Mouse (Mus musculus) Muller cell, postnatal 12 days (primary cell): ENCODE data around the gene Mink1.
"Not testable (repeated sequence)": the region's sequence is repeated elsewhere in the genome, so short reads cannot be mapped to it uniquely, and the experiment has no call there.

Source experiments
- DNase-seq: peaks from one replicate; pipeline ENCODE4 v3.0.0-alpha.2; 2015; ENCODE audit errors: inconsistent ontology term

The Mink1 gene

GRCm38 (mm10) chr11:70553940-70554339 lies 8.7 kb upstream of the Mink1 start:
- DNase-seq, result no peak

- DNase-seq, result no peak
Observed at GRCm38 (mm10) chr11:70557545-70557944, 5.1 kb upstream of the Mink1 start.

- no peak for DNase-seq
Observed at GRCm38 (mm10) chr11:70561937-70562286, 769 bp upstream of the Mink1 start.

GRCm38 (mm10) chr11:70562995-70563469 lies 351 bp downstream of the Mink1 start:
- no peak for DNase-seq

- DNase-seq, result peak; percentile 46
Observed at GRCm38 (mm10) chr11:70563470-70564275, 992 bp downstream of the Mink1 start.

GRCm38 (mm10) chr11:70564276-70564873 lies 1.7 kb downstream of the Mink1 start:
- no peak for DNase-seq

- no peak for DNase-seq
Observed at GRCm38 (mm10) chr11:70566586-70566985, 3.9 kb downstream of the Mink1 start.

GRCm38 (mm10) chr11:70570614-70571013 lies 7.9 kb downstream of the Mink1 start:
- not testable (repeated sequence) for DNase-seq

- DNase-seq, result no peak
Observed at GRCm38 (mm10) chr11:70571641-70572040, 9.0 kb downstream of the Mink1 start.

- DNase-seq, result no peak
Observed at GRCm38 (mm10) chr11:70572348-70572902, 9.7 kb downstream of the Mink1 start.

- peak; percentile 76 for DNase-seq
Observed at GRCm38 (mm10) chr11:70573872-70574271, 11.2 kb downstream of the Mink1 start.

GRCm38 (mm10) chr11:70577201-70577600 lies 14.5 kb downstream of the Mink1 start:
- DNase-seq, result no peak

GRCm38 (mm10) chr11:70578962-70579361 lies 16.3 kb downstream of the Mink1 start:
- DNase-seq, result no peak

GRCm38 (mm10) chr11:70579710-70580357 lies 17.2 kb downstream of the Mink1 start:
- DNase-seq, result no peak

- no peak for DNase-seq
Observed at GRCm38 (mm10) chr11:70580358-70580720, 17.7 kb downstream of the Mink1 start.

- DNase-seq, result no peak
Observed at GRCm38 (mm10) chr11:70580921-70581320, 18.2 kb downstream of the Mink1 start.

GRCm38 (mm10) chr11:70582196-70582595 lies 19.5 kb downstream of the Mink1 start:
- no peak for DNase-seq

GRCm38 (mm10) chr11:70583022-70583714 lies 20.5 kb downstream of the Mink1 start:
- no peak for DNase-seq

GRCm38 (mm10) chr11:70583775-70584174 lies 21.1 kb downstream of the Mink1 start:
- no peak for DNase-seq

GRCm38 (mm10) chr11:70585457-70585856 lies 22.8 kb downstream of the Mink1 start:
- DNase-seq, result peak; percentile 94

- DNase-seq, result no peak
Observed at GRCm38 (mm10) chr11:70586261-70586660, 23.6 kb downstream of the Mink1 start.

- DNase-seq, result no peak
Observed at GRCm38 (mm10) chr11:70586954-70587353, 24.3 kb downstream of the Mink1 start.
